Mouse (Mus musculus) lung, postnatal 14 days (tissue): ENCODE data around the gene Sept6.

Experiments
- DNase-seq: peaks from one replicate; pipeline ENCODE4 v3.0.0; 2021

The Sept6 gene

GRCm38 (mm10) chrX:36863766-36864608, 127.6 kb downstream of the Sept6 start:
- peak; percentile 78 for DNase-seq
